Mouse (Mus musculus): ENCODE data around the gene Six6. TPM values are rescaled to one million over a fixed set of nuclear protein-coding genes. Genes with fewer than 3 reads are reported as not detected.

Six6 gene
- polyA plus RNA-seq (2015; fragmentation: Nextera tagmentation; extraction: Ambion mirVana) = not detected in 2 replicates

DNA sequence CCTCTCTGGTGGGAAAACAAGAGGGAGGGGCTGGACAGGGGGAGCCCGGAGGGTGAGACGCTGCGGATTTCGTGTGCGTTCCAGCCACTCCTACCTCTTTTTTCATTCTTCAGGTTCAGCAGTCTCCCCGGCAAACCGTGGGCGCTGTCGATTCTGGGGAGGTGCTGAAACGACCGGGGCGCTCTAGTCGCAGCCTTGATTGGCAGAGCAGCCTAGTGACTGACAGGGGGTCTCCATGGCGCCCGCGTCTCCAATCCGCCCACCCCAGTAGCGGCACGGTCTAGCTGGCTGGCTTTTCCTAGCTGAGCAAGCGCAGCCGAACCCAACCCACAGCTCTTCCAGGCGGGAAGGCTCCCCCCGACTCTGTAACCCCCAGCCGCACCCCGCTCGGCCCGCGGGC is at the start of gene Six6:
Six6 (plus strand) TSS at position 277 of the 400 bp plus-strand sequence.
- Histone ChIP-seq H3K9me3 (no peaks in the 10 kb centered on the region), H3K9ac (no peak within 1 kb of the TSS), H3K4me3 (no peak within 1 kb of the TSS), H3K27ac (no peak within 1 kb of the TSS), H3K36me3 (no peaks in the 10 kb centered on the region), H3K27me3 (peaks cover 98% of the 10 kb centered on the region), H3K4me1 (replicated peaks) (peaks cover 9% of the 10 kb centered on the region; the same call in 1 of the 2 replicates), H3K4me2 (peak within 1 kb of the TSS; percentile 21; the same call in 1 of the 2 replicates)
- under 1% methylated on average over 28 of the region's 28 CpGs for WGBS
- peak; percentile 36; the same call in 1 of the 2 replicates for ATAC-seq (ENCODE audit: low FRiP score)

DNA sequence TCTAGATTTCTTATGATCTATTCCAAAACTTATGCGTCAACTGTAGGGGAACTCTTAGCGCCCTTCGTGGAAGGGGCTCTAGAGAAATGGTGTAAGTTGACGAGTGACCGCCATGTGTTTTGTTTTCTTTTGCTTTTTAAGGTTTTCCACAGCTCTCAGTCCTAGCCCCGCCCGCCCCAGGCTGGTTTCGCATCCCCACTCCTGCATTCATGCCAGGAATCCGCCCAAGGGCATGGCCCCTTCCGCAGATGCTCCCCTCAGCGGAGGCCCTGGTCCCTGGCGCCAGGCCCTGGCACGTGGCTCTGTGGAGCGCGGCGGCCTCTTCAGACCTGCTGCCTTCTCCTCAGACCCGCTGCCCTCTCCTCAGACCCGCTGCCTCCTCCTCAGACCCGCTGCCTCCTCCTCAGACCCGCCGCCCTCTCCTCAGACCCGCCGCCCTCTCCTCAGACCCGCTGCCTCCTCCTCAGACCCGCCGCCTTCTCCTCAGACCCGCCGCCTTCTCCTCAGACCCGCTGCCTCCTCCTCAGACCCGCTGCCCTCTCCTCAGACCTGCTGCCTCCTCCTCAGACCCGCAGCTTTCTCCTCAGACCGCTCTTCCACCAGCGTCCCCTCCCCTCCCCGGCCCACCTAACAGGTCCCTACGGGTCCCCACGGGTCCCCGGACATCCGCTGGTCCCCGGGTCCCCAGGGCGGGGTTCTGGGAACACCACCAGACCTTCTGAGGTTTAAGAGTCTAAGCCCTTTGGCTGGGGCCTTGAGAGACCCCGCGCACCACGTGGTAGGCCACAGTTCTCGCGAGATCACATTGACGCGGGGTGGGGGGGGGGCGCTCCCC is 22.3 kb upstream of the Six6 start:
- no peak for ATAC-seq (ENCODE audit: low FRiP score)
- no peaks in the 10 kb centered on the region for H3K36me3 ChIP-seq
- WGBS = 17% methylated on average over 47 of the region's 48 CpGs
- H3K9me3 ChIP-seq = no peaks in the 10 kb centered on the region
- H3K9ac ChIP-seq = peak overlapping the region; percentile 49
- H3K27me3 ChIP-seq = peaks cover 25% of the 10 kb centered on the region
- H3K4me1 ChIP-seq (replicated peaks) = peaks cover 9% of the 10 kb centered on the region
- H3K4me2 ChIP-seq = peak overlapping the region; percentile 62
- H3K27ac ChIP-seq = no peak overlapping the region
- peak overlapping the region; percentile 39 for H3K4me3 ChIP-seq

DNA sequence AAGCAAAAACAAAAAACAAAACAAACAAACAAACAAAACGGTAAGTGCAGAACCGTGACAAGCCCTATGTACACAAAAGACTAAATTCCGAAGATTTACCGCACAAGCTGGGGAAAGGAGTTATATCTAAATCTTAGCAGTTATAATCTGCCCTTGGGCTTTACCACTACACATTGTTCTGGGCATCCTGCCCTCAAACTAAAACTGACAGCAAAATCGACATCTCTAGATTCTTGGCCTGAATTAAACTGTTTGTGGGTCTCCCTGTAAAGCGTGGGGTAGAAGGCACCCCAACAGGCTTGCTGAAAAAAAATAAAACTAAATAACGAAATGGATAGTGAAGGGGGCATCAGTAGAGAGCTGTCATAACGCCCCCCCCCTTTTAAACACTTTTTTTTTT is 2.9 kb upstream of the Six6 start:
- no peak for ATAC-seq (ENCODE audit: low FRiP score)
- Histone ChIP-seq H3K4me2 (no peak overlapping the region), H3K4me3 (no peak overlapping the region), H3K27me3 (peaks cover 82% of the 10 kb centered on the region), H3K4me1 (replicated peaks) (peaks cover 9% of the 10 kb centered on the region; the same call in 1 of the 2 replicates), H3K27ac (no peak overlapping the region), H3K9me3 (no peaks in the 10 kb centered on the region), H3K36me3 (no peaks in the 10 kb centered on the region), H3K9ac (no peak overlapping the region)
- WGBS = 26% methylated on average over 8 of the region's 8 CpGs

- ATAC-seq (ENCODE audit: low FRiP score) = no peak
- peaks cover 9% of the 10 kb centered on the region; the same call in 1 of the 2 replicates for H3K4me1 ChIP-seq (replicated peaks)
- no peak overlapping the region for H3K27ac ChIP-seq
- no peak overlapping the region for H3K9ac ChIP-seq
- H3K4me3 ChIP-seq = no peak overlapping the region
- 2% methylated on average over 19 of the region's 19 CpGs for WGBS
- no peaks in the 10 kb centered on the region for H3K36me3 ChIP-seq
- H3K9me3 ChIP-seq = no peaks in the 10 kb centered on the region
- H3K4me2 ChIP-seq = no peak overlapping the region
- peaks cover 87% of the 10 kb centered on the region for H3K27me3 ChIP-seq
These were observed 2.1 kb upstream of the Six6 start for GRCm38 (mm10) chr12:72937537-72938120.

DNA sequence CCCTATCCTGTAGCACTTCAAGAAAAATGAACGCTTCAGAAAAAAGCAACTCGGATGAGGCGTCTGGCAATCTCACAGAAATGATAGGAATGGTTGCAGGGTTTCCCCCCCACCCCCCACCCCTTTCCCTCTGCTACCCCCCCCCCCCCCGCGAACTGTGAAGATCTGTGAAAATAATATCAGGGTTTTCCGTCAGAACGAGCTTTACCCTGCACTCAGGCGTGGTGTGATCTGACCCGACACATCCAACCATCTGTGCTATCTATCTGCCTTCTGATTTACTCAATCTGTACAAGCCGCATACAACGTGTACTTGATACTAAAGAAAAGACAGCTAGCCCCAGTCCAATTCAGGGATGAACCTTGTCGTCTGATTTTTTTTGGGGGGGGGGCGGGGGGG is 1.5 kb upstream of the Six6 start:
- H3K27me3 ChIP-seq = peaks cover 93% of the 10 kb centered on the region
- no peaks in the 10 kb centered on the region for H3K9me3 ChIP-seq
- H3K27ac ChIP-seq = no peak overlapping the region
- no peak overlapping the region for H3K4me3 ChIP-seq
- 2% methylated on average over 12 of the region's 13 CpGs for WGBS
- peaks cover 9% of the 10 kb centered on the region; the same call in 1 of the 2 replicates for H3K4me1 ChIP-seq (replicated peaks)
- H3K36me3 ChIP-seq = no peaks in the 10 kb centered on the region
- no peak overlapping the region for H3K9ac ChIP-seq
- no peak overlapping the region for H3K4me2 ChIP-seq
- ATAC-seq (ENCODE audit: low FRiP score) = no peak

DNA sequence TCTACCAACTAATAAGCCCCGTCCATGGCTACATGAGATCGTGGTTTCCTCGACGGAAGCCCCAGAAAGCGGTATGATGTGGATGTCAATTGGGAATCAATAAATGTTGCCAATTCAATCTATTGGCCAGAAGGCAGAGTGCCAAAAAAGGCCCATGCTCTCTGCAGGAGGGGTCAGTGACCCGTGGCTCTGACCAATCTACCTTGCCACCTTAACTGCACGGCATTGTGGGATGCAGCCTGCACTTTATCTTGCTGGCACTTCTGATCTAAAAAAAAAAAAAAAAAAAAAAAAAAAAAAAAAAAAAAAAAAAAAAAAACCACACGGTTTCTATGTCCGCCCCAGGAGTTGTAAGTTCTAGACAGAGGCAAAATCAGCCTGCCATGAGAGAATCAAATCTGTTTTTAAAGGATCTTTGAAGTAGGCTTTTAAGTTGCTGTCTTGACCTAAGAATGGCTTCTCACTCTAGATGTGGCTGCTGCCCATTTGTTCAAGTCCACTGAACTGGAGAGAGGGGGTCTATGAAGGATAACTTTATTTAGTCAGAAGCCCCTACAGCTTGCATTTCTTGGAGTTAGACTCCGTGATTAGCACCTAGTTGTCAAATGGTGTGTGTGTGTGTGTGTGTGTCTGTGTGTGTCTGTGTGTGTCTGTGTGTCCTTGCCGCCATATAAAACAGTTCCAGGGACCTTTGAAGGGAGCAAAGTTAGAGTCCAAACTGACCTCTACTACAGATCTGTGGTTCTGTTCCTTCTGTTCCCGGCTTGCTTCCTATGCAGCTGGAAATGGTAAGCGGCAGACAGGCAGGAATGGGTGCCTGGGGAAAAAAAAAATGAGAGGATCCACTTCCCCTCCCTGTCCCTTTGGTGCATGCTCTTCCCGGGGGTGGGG is 847 bp upstream of the Six6 start:
- Histone ChIP-seq H3K27ac (no peak overlapping the region), H3K4me3 (no peak overlapping the region), H3K4me2 (no peak overlapping the region), H3K4me1 (replicated peaks) (peaks cover 9% of the 10 kb centered on the region; the same call in 1 of the 2 replicates), H3K9me3 (no peaks in the 10 kb centered on the region), H3K9ac (no peak overlapping the region), H3K27me3 (peaks cover 97% of the 10 kb centered on the region), H3K36me3 (no peaks in the 10 kb centered on the region)
- WGBS = 4% methylated on average over 14 of the region's 14 CpGs
- no peak for ATAC-seq (ENCODE audit: low FRiP score)

GRCm38 (mm10) chr12:72940071-72940821 is 554 bp downstream of the Six6 start, which contains the start of gene 4930447C04Rik:
TSS of gene 4930447C04Rik (minus strand) at chr12:72940774.
- Histone ChIP-seq H3K27ac (no peak within 1 kb of the TSS), H3K4me1 (replicated peaks) (peaks cover 16% of the 10 kb centered on the region; the same call in 1 of the 2 replicates), H3K4me3 (no peak within 1 kb of the TSS), H3K27me3 (peaks cover 98% of the 10 kb centered on the region), H3K4me2 (peak within 1 kb of the TSS; percentile 21; the same call in 1 of the 2 replicates), H3K9me3 (no peaks in the 10 kb centered on the region), H3K36me3 (no peaks in the 10 kb centered on the region), H3K9ac (no peak within 1 kb of the TSS)
- ATAC-seq (ENCODE audit: low FRiP score) = no peak
- WGBS = under 1% methylated on average over 39 of the region's 39 CpGs

DNA sequence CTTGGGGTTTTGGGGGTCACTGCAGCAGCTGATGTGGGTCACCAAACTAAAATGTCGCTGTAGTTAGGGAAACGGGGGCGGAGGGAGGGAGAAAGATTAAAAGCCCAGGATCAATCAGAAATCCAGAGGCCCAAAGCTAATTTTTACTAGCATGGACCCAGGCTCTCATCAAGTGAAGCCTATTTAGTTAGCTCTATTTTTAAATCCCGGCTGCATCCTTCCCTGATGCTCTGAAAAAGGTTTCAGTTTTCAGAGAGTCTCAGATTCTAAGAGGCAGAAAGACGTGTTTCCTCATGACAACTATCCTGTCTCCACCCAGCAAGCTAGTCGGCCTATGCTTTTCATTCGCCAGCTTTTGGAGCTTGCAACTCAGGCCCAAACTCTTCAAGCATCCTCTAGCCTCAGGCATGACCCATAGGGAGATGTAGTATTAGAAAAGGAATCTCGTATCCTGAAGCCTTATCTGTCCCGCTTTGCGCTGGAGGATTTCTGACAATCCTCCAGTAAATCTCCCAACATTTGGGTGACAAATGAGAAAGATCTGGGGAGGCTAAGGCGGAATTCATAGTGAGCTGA is 1.2 kb downstream of the Six6 start:
- Histone ChIP-seq H3K4me3 (no peak overlapping the region), H3K27me3 (peaks cover 99% of the 10 kb centered on the region), H3K36me3 (no peaks in the 10 kb centered on the region), H3K27ac (no peak overlapping the region), H3K4me1 (replicated peaks) (peaks cover 20% of the 10 kb centered on the region; the same call in 1 of the 2 replicates), H3K9ac (no peak overlapping the region), H3K9me3 (no peaks in the 10 kb centered on the region), H3K4me2 (no peak overlapping the region)
- WGBS = 1% methylated on average over 11 of the region's 11 CpGs
- no peak for ATAC-seq (ENCODE audit: low FRiP score)

DNA sequence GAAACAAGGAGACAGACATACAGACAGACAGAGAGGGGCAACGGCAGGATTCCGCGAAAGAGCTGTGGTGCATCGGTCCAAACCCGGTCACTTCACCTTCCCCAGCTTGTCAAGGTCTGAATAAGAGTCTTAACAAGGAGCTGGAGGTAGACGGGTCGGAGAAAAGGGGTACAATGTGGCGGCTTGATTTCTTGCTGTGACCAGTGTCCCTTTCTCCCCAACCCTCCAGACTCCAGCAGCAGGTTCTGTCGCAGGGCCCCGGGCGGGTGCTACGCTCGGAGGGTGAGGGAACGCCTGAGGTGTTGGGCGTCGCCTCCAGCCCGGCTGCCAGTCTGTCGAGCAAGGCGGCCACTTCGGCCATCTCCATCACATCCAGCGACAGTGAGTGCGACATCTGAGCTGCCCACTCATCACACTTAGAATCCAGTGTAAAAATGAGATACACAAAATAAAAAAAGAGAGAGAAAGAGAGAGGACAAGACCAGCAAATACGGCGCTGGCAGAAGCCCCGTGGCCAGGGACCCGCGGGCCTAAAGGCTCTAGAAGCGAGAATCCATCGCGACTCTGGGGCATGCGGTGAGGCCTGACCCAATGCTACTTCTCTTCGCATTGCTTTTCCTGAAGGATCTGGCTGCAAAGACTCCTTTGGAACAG is 1.8 kb downstream of the Six6 start:
- peaks cover 20% of the 10 kb centered on the region; the same call in 1 of the 2 replicates for H3K4me1 ChIP-seq (replicated peaks)
- no peak overlapping the region for H3K9ac ChIP-seq
- no peaks in the 10 kb centered on the region for H3K36me3 ChIP-seq
- no peak overlapping the region for H3K4me3 ChIP-seq
- no peak overlapping the region for H3K27ac ChIP-seq
- no peak for ATAC-seq (ENCODE audit: low FRiP score)
- WGBS = under 1% methylated on average over 32 of the region's 32 CpGs
- peaks cover 100% of the 10 kb centered on the region for H3K27me3 ChIP-seq
- H3K9me3 ChIP-seq = no peaks in the 10 kb centered on the region
- no peak overlapping the region for H3K4me2 ChIP-seq

GRCm38 (mm10) chr12:72942171-72942570 is 2.5 kb downstream of the Six6 start:
- no peak for ATAC-seq (ENCODE audit: low FRiP score)
- no peak overlapping the region for H3K27ac ChIP-seq
- H3K4me2 ChIP-seq = no peak overlapping the region
- H3K4me3 ChIP-seq = no peak overlapping the region
- no peaks in the 10 kb centered on the region for H3K9me3 ChIP-seq
- H3K4me1 ChIP-seq (replicated peaks) = peaks cover 20% of the 10 kb centered on the region; the same call in 1 of the 2 replicates
- H3K27me3 ChIP-seq = peaks cover 100% of the 10 kb centered on the region
- no peaks in the 10 kb centered on the region for H3K36me3 ChIP-seq
- H3K9ac ChIP-seq = no peak overlapping the region
- 16% methylated on average over 6 of the region's 6 CpGs for WGBS

All from hindbrain, embryonic 13.5 days (tissue).